Mouse (Mus musculus): ENCODE measurements around the gene Atl1. TPM values are rescaled to one million over a fixed set of nuclear protein-coding genes. Genes with fewer than 3 reads are reported as not detected.

The Atl1 gene
- polyA plus RNA-seq, 1 experiment from 2014 or later = 1.5 TPM

DNA sequence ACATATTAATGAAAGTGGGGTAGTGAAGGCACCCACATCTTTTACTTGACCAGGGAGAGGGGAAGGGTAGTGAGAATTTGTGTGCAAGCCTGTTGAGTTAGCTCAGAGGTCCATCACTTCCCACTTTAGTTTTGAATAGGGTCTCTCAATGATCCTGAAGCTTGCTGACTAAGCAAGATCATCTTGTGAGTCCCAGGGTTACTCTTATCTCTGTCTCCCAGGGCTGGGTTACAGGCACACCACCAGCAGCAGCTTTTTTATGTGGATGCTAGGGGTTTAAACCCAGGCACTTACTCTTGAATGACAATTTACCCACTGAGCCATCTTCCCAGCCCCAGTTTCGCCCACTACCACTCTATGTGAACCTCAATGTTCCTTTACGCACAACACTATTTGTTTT, 34.8 kb upstream of the Atl1 start:
- Histone ChIP-seq H3K36me3 (peaks cover 23% of the 10 kb centered on the region), H3K4me2 (peak overlapping the region; percentile 51), H3K27me3 (no peaks in the 10 kb centered on the region), H3K4me3 (replicated peaks) (no peak overlapping the region), H3K27ac (peak overlapping the region; percentile 84), H3K4me1 (replicated peaks) (peaks cover 49% of the 10 kb centered on the region), H3K9me3 (replicated peaks) (no peaks in the 10 kb centered on the region), H3K9ac (peak overlapping the region; percentile 55; the same call in 1 of the 2 replicates)
- ATAC-seq (ENCODE audit: low read depth) = peak; percentile 87
- WGBS (ENCODE audit: insufficient replicate concordance) = 58% methylated on average over 2 of the region's 2 CpGs
- DNase-seq = peak; percentile 59

GRCm38 (mm10) chr12:69858847-69859246, 33.6 kb upstream of the Atl1 start:
- Histone ChIP-seq H3K4me1 (replicated peaks) (peaks cover 52% of the 10 kb centered on the region), H3K9me3 (replicated peaks) (no peaks in the 10 kb centered on the region), H3K27me3 (no peaks in the 10 kb centered on the region), H3K4me3 (replicated peaks) (no peak overlapping the region), H3K9ac (peak overlapping the region; percentile 55), H3K36me3 (peaks cover 19% of the 10 kb centered on the region), H3K4me2 (peak overlapping the region; percentile 51), H3K27ac (peak overlapping the region; percentile 84)
- DNase-seq (peak; percentile 52), ATAC-seq (ENCODE audit: low read depth) (peak; percentile 90)
- WGBS (ENCODE audit: insufficient replicate concordance) = 42% methylated on average over 4 of the region's 4 CpGs

GRCm38 (mm10) chr12:69863505-69863904, 28.9 kb upstream of the Atl1 start:
- peaks cover 43% of the 10 kb centered on the region for H3K4me1 ChIP-seq (replicated peaks)
- 57% methylated on average over 5 of the region's 5 CpGs for WGBS (ENCODE audit: insufficient replicate concordance)
- H3K27ac ChIP-seq = peak overlapping the region; percentile 50; the same call in 1 of the 2 replicates
- ATAC-seq (ENCODE audit: low read depth) (no peak), DNase-seq (no peak)
- no peak overlapping the region for H3K9ac ChIP-seq
- no peak overlapping the region for H3K4me3 ChIP-seq (replicated peaks)
- no peak overlapping the region for H3K4me2 ChIP-seq
- H3K27me3 ChIP-seq = no peaks in the 10 kb centered on the region
- peaks cover 17% of the 10 kb centered on the region for H3K36me3 ChIP-seq
- no peaks in the 10 kb centered on the region for H3K9me3 ChIP-seq (replicated peaks)

DNA sequence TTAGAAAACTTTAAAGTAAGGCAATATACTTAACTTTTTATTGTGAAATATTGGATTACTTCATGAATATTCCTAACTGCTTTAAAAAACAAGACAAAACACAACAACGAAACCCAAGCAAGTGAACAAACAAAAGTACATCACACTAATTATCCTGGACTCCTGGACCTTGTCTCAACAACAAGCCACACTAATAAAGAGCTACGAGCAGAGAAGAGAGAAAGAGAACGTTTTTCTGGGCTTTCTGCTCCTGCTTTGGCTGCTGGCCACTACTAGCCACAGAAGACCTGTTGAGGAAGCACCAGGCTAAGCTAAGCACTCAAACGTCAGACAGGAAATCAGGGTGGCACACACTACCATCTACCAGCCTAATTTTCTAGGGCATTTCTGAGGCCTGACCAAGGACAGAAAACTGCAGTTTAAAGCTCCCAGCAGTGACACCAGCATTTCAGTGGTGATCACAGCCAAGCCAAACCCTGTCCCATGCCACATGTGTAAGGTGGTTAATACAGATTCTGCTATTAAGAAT, 28.2 kb upstream of the Atl1 start:
- DNase-seq (no peak), ATAC-seq (ENCODE audit: low read depth) (no peak)
- 54% methylated on average over 4 of the region's 4 CpGs for WGBS (ENCODE audit: insufficient replicate concordance)
- H3K27me3 ChIP-seq = no peaks in the 10 kb centered on the region
- H3K9me3 ChIP-seq (replicated peaks) = no peaks in the 10 kb centered on the region
- H3K36me3 ChIP-seq = peaks cover 17% of the 10 kb centered on the region
- H3K4me1 ChIP-seq (replicated peaks) = peaks cover 40% of the 10 kb centered on the region
- no peak overlapping the region for H3K4me3 ChIP-seq (replicated peaks)
- H3K27ac ChIP-seq = peak overlapping the region; percentile 63
- no peak overlapping the region for H3K9ac ChIP-seq
- H3K4me2 ChIP-seq = no peak overlapping the region

GRCm38 (mm10) chr12:69867338-69867737, 25.1 kb upstream of the Atl1 start:
- no peaks in the 10 kb centered on the region for H3K9me3 ChIP-seq (replicated peaks)
- no peak overlapping the region for H3K4me2 ChIP-seq
- no peak overlapping the region for H3K4me3 ChIP-seq (replicated peaks)
- H3K9ac ChIP-seq = no peak overlapping the region
- H3K4me1 ChIP-seq (replicated peaks) = peaks cover 37% of the 10 kb centered on the region
- H3K36me3 ChIP-seq = peaks cover 35% of the 10 kb centered on the region
- ATAC-seq (ENCODE audit: low read depth) (no peak), DNase-seq (no peak)
- WGBS (ENCODE audit: insufficient replicate concordance) = 37% methylated on average over 5 of the region's 5 CpGs
- H3K27ac ChIP-seq = no peak overlapping the region
- H3K27me3 ChIP-seq = no peaks in the 10 kb centered on the region

- no peak for DNase-seq
- Histone ChIP-seq H3K36me3 (peaks cover 22% of the 10 kb centered on the region), H3K9me3 (replicated peaks) (no peaks in the 10 kb centered on the region), H3K27me3 (no peaks in the 10 kb centered on the region), H3K4me1 (replicated peaks) (peaks cover 26% of the 10 kb centered on the region), H3K27ac (no peak overlapping the region), H3K4me2 (no peak overlapping the region), H3K9ac (no peak overlapping the region), H3K4me3 (replicated peaks) (no peak overlapping the region)
- 81% methylated on average over 5 of the region's 5 CpGs for WGBS (ENCODE audit: insufficient replicate concordance)
- no peak for ATAC-seq (ENCODE audit: low read depth)
Observed at GRCm38 (mm10) chr12:69871632-69872031, 20.8 kb upstream of the Atl1 start.

- 78% methylated on average over 9 of the region's 9 CpGs for WGBS (ENCODE audit: insufficient replicate concordance)
- DNase-seq (peak; percentile 53), ATAC-seq (ENCODE audit: low read depth) (peak; percentile 66; the same call in 1 of the 2 replicates)
- Histone ChIP-seq H3K9ac (no peak overlapping the region), H3K27me3 (no peaks in the 10 kb centered on the region), H3K4me3 (replicated peaks) (no peak overlapping the region), H3K4me1 (replicated peaks) (peaks cover 45% of the 10 kb centered on the region), H3K27ac (no peak overlapping the region), H3K36me3 (peaks cover 2% of the 10 kb centered on the region), H3K9me3 (replicated peaks) (no peaks in the 10 kb centered on the region), H3K4me2 (no peak overlapping the region)
Observed at GRCm38 (mm10) chr12:69877842-69878363, 14.5 kb upstream of the Atl1 start.

DNA sequence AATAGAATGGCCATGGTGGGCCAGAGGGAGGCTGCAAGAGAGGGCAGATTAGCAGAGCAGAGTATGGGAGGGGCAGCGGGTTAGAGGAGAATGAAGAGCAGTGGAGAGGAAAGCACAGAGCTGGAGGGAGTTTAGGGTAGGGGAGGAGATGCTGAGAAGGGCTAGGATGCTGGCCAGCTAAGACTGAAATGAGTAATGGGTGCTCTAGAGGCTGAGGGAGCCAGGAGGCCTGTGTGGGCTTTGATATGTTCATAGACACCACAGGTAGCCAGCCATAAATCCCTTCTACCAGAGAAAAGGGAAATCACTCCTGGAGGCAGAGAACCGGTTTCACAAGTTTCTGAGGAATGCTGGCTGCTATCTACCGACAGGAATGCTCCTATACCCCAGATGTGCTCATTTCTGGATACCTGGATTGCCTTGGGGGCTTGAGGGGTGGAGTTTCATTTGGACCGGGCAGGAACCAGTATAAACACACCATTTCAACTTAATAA, 13.2 kb upstream of the Atl1 start:
- Histone ChIP-seq H3K9me3 (replicated peaks) (no peaks in the 10 kb centered on the region), H3K36me3 (peaks cover 6% of the 10 kb centered on the region), H3K27ac (no peak overlapping the region; the same call in 1 of the 2 replicates), H3K4me2 (no peak overlapping the region), H3K4me3 (replicated peaks) (no peak overlapping the region), H3K27me3 (no peaks in the 10 kb centered on the region), H3K4me1 (replicated peaks) (peaks cover 51% of the 10 kb centered on the region), H3K9ac (peak overlapping the region; percentile 22; the same call in 1 of the 2 replicates)
- ATAC-seq (ENCODE audit: low read depth) (peak; percentile 51), DNase-seq (no peak)
- WGBS (ENCODE audit: insufficient replicate concordance) = 42% methylated on average over 4 of the region's 4 CpGs

DNA sequence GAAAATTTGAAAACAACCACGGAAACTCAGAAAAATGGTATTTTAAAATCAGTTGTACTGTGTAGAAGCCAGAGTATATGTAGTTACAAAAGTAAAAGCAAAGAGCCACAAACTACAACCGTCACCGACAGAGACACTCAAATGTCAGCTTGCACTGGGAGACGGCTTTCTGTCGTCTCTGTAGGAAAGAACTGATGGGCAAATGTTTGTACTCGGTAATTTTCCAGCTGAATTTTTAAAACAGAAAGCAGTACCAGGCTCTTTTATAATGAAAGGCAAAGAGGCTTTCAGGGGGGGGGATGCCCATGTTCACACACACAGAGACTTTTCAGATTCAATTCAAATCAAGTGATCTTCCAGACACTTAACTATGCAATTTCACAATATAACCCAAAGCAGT, 12.7 kb upstream of the Atl1 start:
- H3K4me1 ChIP-seq (replicated peaks) = peaks cover 52% of the 10 kb centered on the region
- H3K27ac ChIP-seq = no peak overlapping the region
- H3K4me2 ChIP-seq = no peak overlapping the region
- H3K4me3 ChIP-seq (replicated peaks) = no peak overlapping the region
- peaks cover 10% of the 10 kb centered on the region for H3K36me3 ChIP-seq
- H3K9me3 ChIP-seq (replicated peaks) = no peaks in the 10 kb centered on the region
- no peak overlapping the region for H3K9ac ChIP-seq
- DNase-seq (no peak), ATAC-seq (ENCODE audit: low read depth) (no peak)
- whole genome bisulfite sequencing (ENCODE audit: insufficient replicate concordance) = 54% methylated on average over 6 of the region's 6 CpGs
- no peaks in the 10 kb centered on the region for H3K27me3 ChIP-seq

DNA sequence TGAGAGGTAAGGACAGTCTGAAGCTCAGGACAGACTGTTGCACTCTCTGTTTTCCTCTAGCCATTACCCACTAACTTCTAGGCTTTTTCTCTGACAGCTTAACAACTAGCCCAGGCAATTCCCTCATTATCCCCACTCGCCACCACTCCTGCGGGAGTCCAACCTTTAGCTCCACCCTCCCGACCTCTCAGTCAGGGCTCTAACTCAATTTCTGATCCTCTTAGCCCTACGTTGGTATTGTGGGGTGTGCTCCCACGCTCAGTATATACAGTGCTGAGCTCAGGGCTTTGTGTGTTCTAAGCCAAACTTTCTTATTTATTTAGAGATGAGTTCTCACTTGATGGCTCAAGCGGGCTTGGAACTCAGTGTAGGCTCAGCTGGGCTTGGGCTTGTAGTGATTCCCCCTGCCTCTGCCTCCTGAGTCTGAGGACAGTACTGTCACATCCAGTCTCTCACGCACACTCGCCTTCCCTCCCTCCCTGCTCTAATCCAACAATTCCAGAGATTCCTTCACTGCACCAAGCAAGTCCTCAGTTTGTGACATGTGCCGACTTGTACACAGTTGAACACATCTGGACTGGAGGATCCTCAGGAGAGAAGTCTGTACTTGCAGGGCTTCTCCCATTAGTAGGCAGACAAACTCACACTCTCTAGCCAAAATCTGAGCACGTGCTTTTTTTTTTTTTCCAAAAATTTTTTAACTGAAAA, 11.1 kb upstream of the Atl1 start:
- ATAC-seq (ENCODE audit: low read depth) = no peak
- no peak for DNase-seq
- Histone ChIP-seq H3K9ac (no peak overlapping the region), H3K4me3 (replicated peaks) (no peak overlapping the region), H3K36me3 (peaks cover 10% of the 10 kb centered on the region), H3K27ac (no peak overlapping the region), H3K4me1 (replicated peaks) (peaks cover 56% of the 10 kb centered on the region), H3K4me2 (no peak overlapping the region), H3K27me3 (no peaks in the 10 kb centered on the region), H3K9me3 (replicated peaks) (no peaks in the 10 kb centered on the region)
- 73% methylated on average over 10 of the region's 10 CpGs for WGBS (ENCODE audit: insufficient replicate concordance)

DNA sequence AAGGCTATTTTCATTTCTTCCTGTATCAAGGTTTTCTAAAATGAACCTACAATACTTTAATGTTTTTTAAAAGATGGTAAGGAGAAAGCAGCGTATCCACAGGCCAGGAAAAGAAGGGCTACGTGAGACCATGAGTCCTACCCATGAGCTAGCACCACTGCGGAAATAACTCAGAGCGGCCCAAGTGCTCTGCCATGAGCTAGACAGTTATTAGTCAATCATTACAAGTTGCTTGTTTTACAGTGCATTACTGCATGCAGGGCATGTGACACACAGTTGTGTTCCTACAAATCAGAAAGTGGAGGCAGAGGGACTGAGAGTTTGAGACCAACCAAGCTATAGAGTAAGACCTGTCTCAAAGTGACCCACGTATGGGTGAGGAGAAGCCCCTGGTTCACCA, 8.4 kb upstream of the Atl1 start:
- no peak overlapping the region for H3K4me2 ChIP-seq
- WGBS (ENCODE audit: insufficient replicate concordance) = 87% methylated on average over 5 of the region's 5 CpGs
- H3K4me3 ChIP-seq (replicated peaks) = no peak overlapping the region
- H3K9me3 ChIP-seq (replicated peaks) = no peaks in the 10 kb centered on the region
- peaks cover 58% of the 10 kb centered on the region for H3K4me1 ChIP-seq (replicated peaks)
- no peak overlapping the region for H3K27ac ChIP-seq
- peaks cover 19% of the 10 kb centered on the region for H3K36me3 ChIP-seq
- no peaks in the 10 kb centered on the region for H3K27me3 ChIP-seq
- no peak for ATAC-seq (ENCODE audit: low read depth)
- DNase-seq = no peak
- no peak overlapping the region for H3K9ac ChIP-seq

All from liver, embryonic 13.5 days (tissue).